Mouse (Mus musculus) liver, postnatal 0 days (tissue): ENCODE data around the gene Wdr17. TPM values are rescaled to one million over a fixed set of nuclear protein-coding genes. Genes with fewer than 3 reads are reported as not detected.

Source experiments
- ATAC-seq: fragments of 200-750 bp; cut with Nextera tagmentation; 2 replicates; pipeline ENCODE4 v1.8.0; 2017; ENCODE audit warnings: mild to moderate bottlenecking, moderate library complexity
- DNase-seq: peaks from one replicate; pipeline ENCODE4 v3.0.0-alpha.2; 2016
- H3K27ac ChIP-seq: fragments of 300-500 bp; sonication (generic); 2 replicates; pipeline ENCODE4 v1.5.1; 2014; ENCODE audit warnings: antibody characterized with exemption, moderate library complexity, mild to moderate bottlenecking, low read depth
- H3K27me3 ChIP-seq: fragments of 300-500 bp; sonication (generic); 2 replicates; pipeline ENCODE4 v1.6.1; 2014; ENCODE audit warnings: low read length, control low read depth, mixed read lengths; ENCODE audit not compliant: insufficient read depth
- H3K36me3 ChIP-seq: fragments of 300-500 bp; sonication (generic); replicated peaks from 2 replicates; pipeline ENCODE4 v1.6.1; 2014; ENCODE audit warnings: mild to moderate bottlenecking, control low read depth, low read length, moderate library complexity, mixed read lengths; ENCODE audit not compliant: insufficient read depth
- H3K4me1 ChIP-seq: fragments of 300-500 bp; sonication (generic); 2 replicates; pipeline ENCODE4 v1.6.1; 2014; ENCODE audit warnings: antibody characterized with exemption, mild to moderate bottlenecking, control low read depth; ENCODE audit not compliant: insufficient read depth
- H3K4me2 ChIP-seq: fragments of 300-500 bp; sonication (generic); 2 replicates; pipeline ENCODE4 v1.6.1; 2014; ENCODE audit warnings: low read depth, mild to moderate bottlenecking, low read length, moderate library complexity, mixed read lengths
- H3K4me3 ChIP-seq: fragments of 300-500 bp; sonication (generic); 2 replicates; pipeline ENCODE4 v1.5.1; 2014; ENCODE audit warnings: low read depth, low read length
- H3K9ac ChIP-seq: fragments of 300-500 bp; sonication (generic); replicated peaks from 2 replicates; pipeline ENCODE4 v1.6.1; 2014; ENCODE audit warnings: mild to moderate bottlenecking, moderate library complexity
- H3K9me3 ChIP-seq: fragments of 300-500 bp; sonication (generic); 2 replicates; pipeline ENCODE4 v1.6.1; 2016; ENCODE audit warnings: mild to moderate bottlenecking, control low read depth, low read length, mixed read lengths
- CTCF ChIP-seq: sonication (generic); IDR thresholded peaks from 2 replicates; pipeline ENCODE4 v1.5.1; 2016; ENCODE audit warnings: antibody characterized with exemption, low read depth
- EP300 ChIP-seq: IDR thresholded peaks from 2 replicates; pipeline ENCODE4 v1.6.1; 2016; ENCODE audit warnings: antibody characterized with exemption, low read depth, mild to moderate bottlenecking
- WGBS: fragments of 180-500 bp; shearing (Covaris S2); extraction: QIAGEN DNeasy Blood & Tissue Kit; methylation state at CpG from one replicate; pipeline ENCODE4 v1.1.7; 2014; ENCODE audit not compliant: insufficient replicate concordance; 5-methylcytosine and 5-hydroxymethylcytosine counted together
- polyA plus RNA-seq: library from polyadenylated mRNA; unstranded; fragments of >200 nt; fragmentation: Nextera tagmentation; extraction: Ambion mirVana; gene quantifications from 2 replicates; pipeline ENCODE4 v1.2.1, GENCODE M21; 2015

Gene Wdr17
- polyA plus RNA-seq, 1 experiment from 2014 or later: not detected

DNA sequence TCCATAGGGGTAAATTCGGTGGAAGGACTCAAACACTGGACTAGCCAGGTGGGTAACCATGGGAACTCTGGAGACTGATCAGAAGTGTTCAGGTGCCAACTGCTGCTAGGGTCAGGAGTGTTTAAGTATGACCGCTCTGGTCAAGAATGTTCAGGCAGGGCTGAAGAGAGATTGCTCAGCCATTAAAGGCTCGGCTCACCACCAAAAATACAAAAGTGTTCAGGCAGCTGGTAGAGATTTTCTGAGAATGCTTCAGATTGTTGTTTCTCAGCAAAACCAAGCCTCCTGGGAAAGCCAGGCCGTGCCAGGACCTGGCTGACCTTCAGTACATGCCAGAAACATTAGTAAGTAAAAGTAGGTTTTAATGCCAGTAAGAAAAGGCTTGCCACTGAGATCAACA is 276.7 kb downstream of the Wdr17 start:
- H3K36me3 ChIP-seq: no peaks in the 10 kb centered on the region
- H3K27me3 ChIP-seq: no peaks in the 10 kb centered on the region
- no peak overlapping the region for H3K4me3 ChIP-seq
- H3K4me1 ChIP-seq: no peaks in the 10 kb centered on the region
- no peaks in the 10 kb centered on the region for H3K9me3 ChIP-seq
- no peak overlapping the region for H3K27ac ChIP-seq
- DNase-seq (no peak), ATAC-seq (no peak)
- H3K4me2 ChIP-seq: no peak overlapping the region
- H3K9ac ChIP-seq: no peak overlapping the region
- WGBS: 65% methylated on average over 4 of the region's 4 CpGs
- TF ChIP-seq CTCF: no peak
- TF ChIP-seq EP300: no peak

DNA sequence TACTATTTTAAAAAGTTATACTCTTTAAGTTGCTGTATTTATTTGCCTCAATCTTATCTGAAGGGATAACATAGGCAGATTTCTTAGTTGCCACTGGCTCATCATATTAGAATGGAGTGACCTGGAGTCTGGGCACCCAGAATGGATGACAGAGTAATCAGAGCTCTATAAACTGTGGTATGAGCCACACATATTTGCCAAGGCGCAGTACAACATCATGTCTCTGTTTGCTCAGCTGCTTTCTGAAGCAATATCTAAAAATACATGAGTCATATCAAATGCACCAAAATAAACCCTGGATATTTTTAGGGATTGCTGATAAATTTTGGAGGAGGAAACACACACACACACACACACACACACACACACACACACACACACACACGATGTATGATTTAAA is 277.6 kb downstream of the Wdr17 start:
- DNase-seq (no peak), ATAC-seq (no peak)
- WGBS: 73% methylated on average over 2 of the region's 2 CpGs
- H3K4me3 ChIP-seq: no peak overlapping the region
- no peak overlapping the region for H3K27ac ChIP-seq
- no peaks in the 10 kb centered on the region for H3K9me3 ChIP-seq
- no peak for TF ChIP-seq EP300
- TF ChIP-seq CTCF: no peak
- H3K36me3 ChIP-seq: no peaks in the 10 kb centered on the region
- H3K4me2 ChIP-seq: no peak overlapping the region
- no peaks in the 10 kb centered on the region for H3K4me1 ChIP-seq
- H3K9ac ChIP-seq: no peak overlapping the region
- no peaks in the 10 kb centered on the region for H3K27me3 ChIP-seq

GRCm38 (mm10) chr8:54603440-54603839 is 283.5 kb downstream of the Wdr17 start:
- no peak overlapping the region for H3K4me2 ChIP-seq
- WGBS: 56% methylated on average over 4 of the region's 4 CpGs
- no peak for ATAC-seq
- H3K27ac ChIP-seq: no peak overlapping the region
- DNase-seq: no peak
- H3K4me1 ChIP-seq: 0 out of 2 replicates have a peak, but pooled peaks cover 5% of the 10 kb centered on the region
- no peak overlapping the region for H3K9ac ChIP-seq
- TF ChIP-seq CTCF (no peak), EP300 (no peak)
- H3K9me3 ChIP-seq: no peaks in the 10 kb centered on the region
- no peaks in the 10 kb centered on the region for H3K36me3 ChIP-seq
- H3K4me3 ChIP-seq: no peak overlapping the region
- H3K27me3 ChIP-seq: no peaks in the 10 kb centered on the region

DNA sequence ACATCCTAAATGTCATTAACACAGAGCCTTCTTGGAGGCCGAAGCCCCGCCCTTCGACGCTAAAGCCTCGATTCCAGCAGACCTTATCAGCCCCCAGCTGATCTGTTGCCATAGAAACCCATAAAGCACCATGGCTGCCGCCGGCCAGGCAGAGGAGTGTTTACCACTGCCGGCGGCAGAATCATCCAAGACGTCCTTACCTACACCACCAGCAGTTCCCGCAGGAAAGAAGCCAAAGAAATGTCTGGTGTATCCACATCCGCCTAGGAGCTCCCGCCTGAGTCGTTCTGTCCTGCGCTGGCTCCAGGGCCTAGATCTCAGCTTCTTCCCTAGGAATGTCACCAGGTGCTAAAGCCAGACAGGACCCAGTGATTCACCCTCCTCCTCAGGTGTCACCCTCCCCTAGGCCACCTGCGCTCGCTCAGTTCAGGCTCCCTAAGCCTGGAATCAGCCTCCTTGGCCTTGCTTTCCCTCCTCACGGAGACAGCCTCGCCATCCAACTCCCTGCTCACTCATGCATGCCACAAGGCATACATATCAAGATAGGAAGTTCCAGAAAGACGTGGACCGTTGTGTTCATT is 286.2 kb downstream of the Wdr17 start, which contains the start of gene Spata4:
Gene Spata4, plus strand, starts transcription at position 111 of the 581 bp plus-strand sequence.
- 18% methylated on average over 21 of the region's 21 CpGs for WGBS
- DNase-seq: peak; percentile 41
- Histone ChIP-seq H3K9ac (no peak within 1 kb of the TSS), H3K4me2 (peak within 1 kb of the TSS; percentile 54), H3K4me1 (0 out of 2 replicates have a peak, but pooled peaks cover 5% of the 10 kb centered on the region), H3K27ac (no peak within 1 kb of the TSS), H3K4me3 (peak within 1 kb of the TSS; percentile 1; the same call in 1 of the 2 replicates), H3K27me3 (no peaks in the 10 kb centered on the region), H3K9me3 (no peaks in the 10 kb centered on the region), H3K36me3 (no peaks in the 10 kb centered on the region)
- ATAC-seq: peak; percentile 53
- TF ChIP-seq EP300: no peak

GRCm38 (mm10) chr8:54597386-54597785 is 289.6 kb downstream of the Wdr17 start:
- WGBS: 90% methylated on average over 2 of the region's 2 CpGs
- H3K9me3 ChIP-seq: no peaks in the 10 kb centered on the region

GRCm38 (mm10) chr8:54596940-54597339 is 290.0 kb downstream of the Wdr17 start:
- no peak overlapping the region for H3K4me2 ChIP-seq
- 0 out of 2 replicates have a peak, but pooled peaks cover 5% of the 10 kb centered on the region for H3K4me1 ChIP-seq
- ATAC-seq: no peak
- no peak overlapping the region for H3K9ac ChIP-seq
- H3K9me3 ChIP-seq: no peaks in the 10 kb centered on the region
- no peaks in the 10 kb centered on the region for H3K27me3 ChIP-seq
- no peak for TF ChIP-seq EP300
- TF ChIP-seq CTCF: no peak
- H3K36me3 ChIP-seq: no peaks in the 10 kb centered on the region
- no peak overlapping the region for H3K4me3 ChIP-seq
- DNase-seq: no peak
- 89% methylated on average over 2 of the region's 2 CpGs for WGBS
- H3K27ac ChIP-seq: no peak overlapping the region

More at GRCm38 (mm10) chr8:54597386-54597785, 289.6 kb downstream of the Wdr17 start:
- H3K36me3 ChIP-seq: no peaks in the 10 kb centered on the region
- H3K9ac ChIP-seq: no peak overlapping the region
- DNase-seq (no peak), ATAC-seq (no peak)
- no peak overlapping the region for H3K27ac ChIP-seq
- 0 out of 2 replicates have a peak, but pooled peaks cover 5% of the 10 kb centered on the region for H3K4me1 ChIP-seq
- no peak for TF ChIP-seq EP300
- no peak for TF ChIP-seq CTCF
- H3K4me3 ChIP-seq: no peak overlapping the region
- no peaks in the 10 kb centered on the region for H3K27me3 ChIP-seq
- H3K4me2 ChIP-seq: no peak overlapping the region

DNA sequence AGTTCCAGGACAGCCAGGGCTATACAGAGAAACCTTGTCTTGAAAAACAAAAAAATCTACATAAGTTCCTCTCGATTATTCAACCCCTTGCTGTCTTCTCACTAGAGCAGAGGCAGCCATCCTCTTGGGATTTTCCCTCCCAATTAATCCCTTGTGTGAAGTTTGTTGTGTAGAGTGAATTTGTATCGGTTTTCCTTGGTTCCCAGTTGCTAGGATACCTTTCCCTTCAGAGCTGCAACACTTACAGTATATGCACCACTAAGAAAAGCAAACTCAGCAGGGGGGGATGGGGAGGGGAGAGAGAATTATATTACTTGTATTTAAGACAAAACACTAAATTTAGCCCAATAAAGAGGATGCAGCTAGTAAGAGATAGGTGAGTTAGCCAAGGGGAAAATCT is 290.9 kb downstream of the Wdr17 start:
- H3K27ac ChIP-seq: no peak overlapping the region
- ATAC-seq: no peak
- 72% methylated on average over 2 of the region's 2 CpGs for WGBS
- no peaks in the 10 kb centered on the region for H3K36me3 ChIP-seq
- H3K4me1 ChIP-seq: 0 out of 2 replicates have a peak, but pooled peaks cover 5% of the 10 kb centered on the region
- no peak for TF ChIP-seq CTCF
- TF ChIP-seq EP300: no peak
- H3K9me3 ChIP-seq: no peaks in the 10 kb centered on the region
- no peak overlapping the region for H3K9ac ChIP-seq
- no peak for DNase-seq
- H3K27me3 ChIP-seq: no peaks in the 10 kb centered on the region
- H3K4me2 ChIP-seq: no peak overlapping the region
- no peak overlapping the region for H3K4me3 ChIP-seq
